Mouse (Mus musculus) cerebral cortex, adult 2 months (tissue): ENCODE data around the gene Stmn1.

Experiments used
- WGBS: fragments of 180-500 bp; shearing (Covaris S2); methylation state at CpG from one replicate; pipeline ENCODE4 v1.1.7; 2018; 5-methylcytosine and 5-hydroxymethylcytosine counted together

The Stmn1 gene

GRCm38 (mm10) chr4:134488211-134488610 lies 20.1 kb downstream of the Stmn1 start:
- 96% methylated on average over 5 of the region's 5 CpGs for WGBS

DNA sequence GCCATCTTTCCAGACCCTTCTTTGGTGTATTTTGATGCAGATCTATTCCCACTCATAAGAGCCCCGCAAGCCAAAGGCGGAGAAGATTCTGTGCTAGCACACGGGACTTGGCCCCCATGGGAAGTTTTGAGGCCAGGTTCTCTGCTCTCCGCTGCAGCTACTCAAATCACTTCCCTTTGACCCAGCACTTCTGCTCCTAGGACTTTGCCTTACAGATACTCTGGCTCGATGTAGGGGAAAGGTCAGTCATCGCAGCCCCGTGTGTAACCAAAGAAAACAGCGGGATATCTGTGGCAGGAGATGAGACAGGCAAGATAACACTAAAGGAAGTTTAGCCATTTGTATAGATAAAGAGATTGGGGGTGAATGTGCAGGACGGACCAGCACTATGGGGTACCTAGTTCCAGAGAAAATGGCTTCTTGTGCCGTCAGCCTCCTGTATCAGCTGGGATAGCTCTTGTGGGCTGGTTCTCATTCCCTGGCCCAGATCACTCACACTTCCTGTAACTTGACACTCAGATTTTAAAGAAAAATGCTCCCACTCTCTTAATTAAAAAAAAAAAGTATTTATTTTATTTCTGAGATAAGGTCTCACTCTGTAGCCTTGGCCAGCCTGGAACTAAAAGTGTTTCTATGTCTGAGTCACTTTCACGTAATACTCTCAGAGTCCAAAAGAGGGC lies 22.0 kb downstream of the Stmn1 start:
- WGBS: 74% methylated on average over 11 of the region's 11 CpGs

- WGBS: 67% methylated on average over 6 of the region's 6 CpGs
These were observed 23.6 kb downstream of the Stmn1 start for GRCm38 (mm10) chr4:134491716-134492115.

GRCm38 (mm10) chr4:134494161-134494560 lies 26.0 kb downstream of the Stmn1 start:
- 94% methylated on average over 6 of the region's 6 CpGs for WGBS

GRCm38 (mm10) chr4:134494780-134495545 lies 26.8 kb downstream of the Stmn1 start:
- 63% methylated on average over 16 of the region's 16 CpGs for WGBS

- 62% methylated on average over 5 of the region's 5 CpGs for WGBS
These were observed 27.4 kb downstream of the Stmn1 start for GRCm38 (mm10) chr4:134495546-134495923.

GRCm38 (mm10) chr4:134496595-134497210 lies 28.6 kb downstream of the Stmn1 start, which contains the start of gene Paqr7:
Gene Paqr7 (plus strand): TSS chr4:134496697.
- 2% methylated on average over 35 of the region's 35 CpGs for WGBS

GRCm38 (mm10) chr4:134497223-134497622 lies 29.1 kb downstream of the Stmn1 start:
- WGBS: 5% methylated on average over 6 of the region's 6 CpGs

DNA sequence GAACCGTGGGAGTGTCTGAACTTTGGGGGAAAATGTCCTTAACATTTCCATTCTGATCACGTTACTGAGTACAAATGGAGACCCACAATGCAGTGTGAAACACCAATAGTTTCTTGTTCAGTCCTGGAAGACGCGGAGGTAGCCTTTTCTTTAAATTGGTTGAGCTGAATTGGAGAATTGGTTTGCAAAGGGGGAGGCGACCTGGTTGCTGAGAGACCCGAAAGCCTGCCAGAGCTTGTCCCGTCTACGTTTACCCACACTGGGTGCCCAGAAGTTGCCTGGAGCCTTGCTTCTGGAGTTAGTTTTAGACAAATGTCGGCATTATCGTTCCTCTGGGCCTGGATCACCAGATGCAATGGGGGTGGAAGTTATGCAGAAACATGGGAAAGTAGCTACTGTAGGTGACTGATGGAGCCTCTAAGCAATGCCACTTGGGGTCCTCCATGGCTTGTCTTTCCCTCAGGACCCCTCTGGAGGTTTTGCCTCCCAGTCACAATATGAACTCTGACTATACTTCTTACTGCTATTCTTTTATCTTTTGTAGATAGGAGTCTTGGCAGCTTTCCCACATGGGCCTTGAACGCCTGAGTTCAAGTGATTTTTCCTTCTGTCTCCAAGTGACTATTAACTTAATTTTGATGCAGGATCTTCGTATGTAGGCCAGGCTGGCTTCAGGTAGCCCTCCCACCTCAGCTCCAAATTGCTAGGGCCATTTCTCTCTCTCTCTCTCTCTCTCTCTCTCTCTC lies 30.0 kb downstream of the Stmn1 start:
- WGBS: 33% methylated on average over 12 of the region's 12 CpGs

DNA sequence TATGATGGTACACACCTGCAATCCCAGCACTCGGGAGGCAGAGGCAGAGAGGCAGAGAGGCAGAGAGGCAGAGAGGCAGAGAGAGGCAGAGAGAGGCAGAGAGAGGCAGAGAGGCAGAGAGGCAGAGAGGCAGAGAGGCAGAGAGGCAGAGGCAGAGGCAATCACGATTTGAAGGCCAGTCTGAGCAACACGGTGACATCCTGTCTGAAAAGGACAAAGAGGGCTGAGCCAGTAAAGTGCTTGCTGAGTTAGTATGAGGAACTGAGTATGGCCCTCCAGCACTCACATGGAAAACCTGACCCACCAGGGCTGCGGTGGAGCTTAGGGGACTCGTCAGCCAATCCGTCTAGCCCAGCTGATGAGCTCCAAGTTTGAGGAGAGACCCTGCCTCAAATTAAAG lies 30.9 kb downstream of the Stmn1 start:
- WGBS: 82% methylated on average over 6 of the region's 6 CpGs

- WGBS: 88% methylated on average over 6 of the region's 6 CpGs
These were observed 33.0 kb downstream of the Stmn1 start for GRCm38 (mm10) chr4:134501095-134501494.

GRCm38 (mm10) chr4:134503686-134504357 lies 35.7 kb downstream of the Stmn1 start:
- 79% methylated on average over 4 of the region's 4 CpGs for WGBS

DNA sequence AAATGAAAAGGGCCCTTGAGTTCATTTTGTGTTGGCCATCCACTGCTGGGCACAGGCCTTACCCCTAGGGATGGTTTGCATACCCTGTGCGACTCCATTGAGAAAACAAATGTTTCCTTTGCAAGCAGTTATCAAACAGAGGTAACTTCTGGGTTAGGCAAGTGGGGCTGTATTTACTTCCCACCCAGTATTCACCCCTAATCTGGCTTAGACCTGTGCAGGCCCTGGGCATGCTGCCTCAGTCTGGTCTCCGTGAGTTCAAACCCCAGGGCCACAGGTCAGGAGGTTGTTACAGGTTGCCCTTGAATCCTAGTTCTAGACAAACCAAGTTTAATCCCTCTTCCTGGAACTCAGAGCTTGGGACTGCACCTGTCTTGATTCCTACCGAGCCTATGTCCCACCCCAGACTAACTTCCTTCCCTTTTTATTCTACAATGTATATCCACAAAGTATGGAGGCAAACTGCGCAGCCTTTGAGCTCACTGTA lies 37.2 kb downstream of the Stmn1 start:
- WGBS: 83% methylated on average over 4 of the region's 4 CpGs

GRCm38 (mm10) chr4:134505966-134506594 lies 38.0 kb downstream of the Stmn1 start:
- 80% methylated on average over 3 of the region's 4 CpGs for WGBS

DNA sequence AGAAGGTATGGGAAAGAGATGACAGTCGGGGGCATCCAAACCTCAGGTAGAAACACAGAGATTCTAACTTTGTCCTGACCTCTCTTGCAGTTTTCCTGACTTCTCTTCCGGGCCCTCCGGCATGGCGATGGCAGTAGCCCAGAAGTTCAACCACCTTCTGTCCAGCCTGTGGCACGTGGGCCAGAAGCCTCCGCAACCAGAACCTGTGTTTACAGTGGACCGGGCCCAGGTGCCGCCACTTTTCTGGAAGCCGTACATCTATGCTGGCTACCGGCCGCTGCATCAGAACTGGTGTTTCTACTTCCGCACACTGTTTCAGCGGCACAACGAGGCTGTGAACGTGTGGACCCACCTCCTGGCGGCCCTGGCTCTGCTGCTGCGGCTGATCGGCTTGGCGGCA lies 38.6 kb downstream of the Stmn1 start:
- 90% methylated on average over 19 of the region's 19 CpGs for WGBS

GRCm38 (mm10) chr4:134510396-134510795 lies 42.3 kb downstream of the Stmn1 start:
- WGBS: 82% methylated on average over 4 of the region's 4 CpGs

DNA sequence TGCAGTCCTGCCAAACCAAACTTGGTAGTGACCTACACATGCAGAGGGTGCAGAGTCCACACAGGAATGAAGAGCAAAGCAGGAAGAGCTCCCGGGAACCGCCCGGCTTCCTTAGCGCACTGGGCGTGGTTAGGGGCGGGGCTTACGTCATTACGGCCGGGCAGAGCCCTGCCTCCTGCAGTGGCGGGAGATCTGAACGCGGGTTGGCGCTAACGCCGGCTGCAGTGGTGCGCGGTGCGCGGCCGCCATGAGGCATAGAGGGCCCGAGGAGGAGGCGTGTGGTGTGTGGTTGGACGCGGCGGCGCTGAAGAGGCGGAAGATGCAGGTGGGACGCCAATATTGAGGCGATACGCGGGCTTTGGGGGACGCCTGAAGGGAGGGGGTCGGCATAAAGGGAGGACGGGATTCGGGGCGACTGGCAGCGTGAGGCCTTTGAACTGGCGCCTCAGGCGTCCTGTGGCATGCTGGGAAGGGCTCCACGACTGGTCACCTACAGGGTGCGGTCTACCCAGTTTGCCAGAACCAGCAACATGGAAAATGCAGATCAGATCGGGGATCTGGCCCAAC lies 42.8 kb downstream of the Stmn1 start, which contains the start of gene Aunip:
Gene Aunip (plus strand): TSS at position 155 of the 567 bp plus-strand sequence.
- WGBS: 1% methylated on average over 42 of the region's 42 CpGs

- 52% methylated on average over 6 of the region's 6 CpGs for WGBS
These were observed 43.6 kb downstream of the Stmn1 start for GRCm38 (mm10) chr4:134511730-134512129.

DNA sequence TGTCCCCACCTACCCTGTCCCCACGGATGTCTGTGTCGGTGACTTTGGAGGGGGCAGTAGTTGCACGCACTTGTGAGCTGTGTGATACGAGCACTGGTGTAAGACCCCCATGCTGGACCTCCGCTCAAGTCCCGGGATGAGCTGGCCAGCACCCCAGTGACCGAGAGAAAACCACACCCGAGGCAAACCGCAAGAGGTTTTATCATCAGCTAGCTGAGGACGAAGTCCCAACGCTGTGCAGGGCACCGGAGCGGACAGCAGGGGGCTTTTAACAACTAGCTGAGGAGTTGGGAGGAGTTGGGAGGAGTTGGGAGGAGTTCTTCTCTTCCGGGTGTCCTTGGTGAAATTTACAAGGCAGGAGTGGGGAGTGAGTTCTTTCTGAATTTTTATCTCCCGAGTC lies 44.7 kb downstream of the Stmn1 start:
- WGBS: 22% methylated on average over 15 of the region's 15 CpGs

GRCm38 (mm10) chr4:134514309-134514930 lies 46.3 kb downstream of the Stmn1 start:
- 96% methylated on average over 11 of the region's 11 CpGs for WGBS
